Mouse (Mus musculus) T-helper 2 cell (primary cell): ENCODE measurements around the gene Gnao1.

Experiments
- in situ Hi-C: fragments of 300-600 bp; cut with MboI, MseI; formaldehyde crosslinking; loops from one replicate; pipeline ENCODE4 v1.15.1; 2025; ENCODE audit warnings: high pct_unique_total_duplicates

The Gnao1 gene

GRCm38 (mm10) chr8:93809686-93810027 is at the start of gene Gnao1:
TSS of gene Gnao1 (plus strand) at chr8:93809966.
- in situ Hi-C loops, result no loop called here

- in situ Hi-C loops, result no loop called here
Observed at GRCm38 (mm10) chr8:93777605-93778004, 32.2 kb upstream of the Gnao1 start.

- in situ Hi-C loops, result no loop called here
Observed at GRCm38 (mm10) chr8:93809226-93809625, 540 bp upstream of the Gnao1 start.

GRCm38 (mm10) chr8:93810028-93810858 is 477 bp downstream of the Gnao1 start:
- in situ Hi-C loops, result no loop called here

GRCm38 (mm10) chr8:93810859-93811602 is 1.3 kb downstream of the Gnao1 start:
- in situ Hi-C loops, result no loop called here

GRCm38 (mm10) chr8:93811719-93812475 is 2.1 kb downstream of the Gnao1 start:
- in situ Hi-C loops, result no loop called here

- in situ Hi-C loops, result no loop called here
Observed at GRCm38 (mm10) chr8:93812566-93813404, 3.0 kb downstream of the Gnao1 start.

- in situ Hi-C loops, result no loop called here
Observed at GRCm38 (mm10) chr8:93813405-93813761, 3.6 kb downstream of the Gnao1 start.

- in situ Hi-C loops, result no loop called here
Observed at GRCm38 (mm10) chr8:93814266-93814665, 4.5 kb downstream of the Gnao1 start.

- in situ Hi-C loops, result no loop called here
Observed at GRCm38 (mm10) chr8:93816226-93816625, 6.5 kb downstream of the Gnao1 start.

GRCm38 (mm10) chr8:93817366-93817765 is 7.6 kb downstream of the Gnao1 start:
- in situ Hi-C loops, result no loop called here

- in situ Hi-C loops, result no loop called here
Observed at GRCm38 (mm10) chr8:93819929-93820328, 10.2 kb downstream of the Gnao1 start.

GRCm38 (mm10) chr8:93821327-93821726 is 11.6 kb downstream of the Gnao1 start:
- in situ Hi-C loops, result no loop called here

- in situ Hi-C loops, result no loop called here
Observed at GRCm38 (mm10) chr8:93825317-93825716, 15.6 kb downstream of the Gnao1 start.

GRCm38 (mm10) chr8:93830626-93831025 is 20.9 kb downstream of the Gnao1 start:
- in situ Hi-C loops, result no loop called here

GRCm38 (mm10) chr8:93835771-93836170 is 26.0 kb downstream of the Gnao1 start:
- in situ Hi-C loops, result no loop called here

GRCm38 (mm10) chr8:93839113-93839512 is 29.3 kb downstream of the Gnao1 start:
- in situ Hi-C loops, result no loop called here

- in situ Hi-C loops, result no loop called here
Observed at GRCm38 (mm10) chr8:93840486-93840885, 30.7 kb downstream of the Gnao1 start.

- in situ Hi-C loops, result no loop called here
Observed at GRCm38 (mm10) chr8:93840956-93841752, 31.4 kb downstream of the Gnao1 start.

- in situ Hi-C loops, result no loop called here
Observed at GRCm38 (mm10) chr8:93842574-93842973, 32.8 kb downstream of the Gnao1 start.
